Mouse (Mus musculus) liver, embryonic 11.5 days (tissue): ENCODE measurements around the gene Ctf2. TPM values are rescaled to one million over a fixed set of nuclear protein-coding genes. Genes with fewer than 3 reads are reported as not detected.

Experiments used
- ATAC-seq: fragments of 200-750 bp; cut with Nextera tagmentation; replicated peaks from 2 replicates; pipeline ENCODE4 v1.8.0; 2017; ENCODE audit warnings: moderate number of reproducible peaks, mild to moderate bottlenecking, moderate TSS enrichment, moderate library complexity; ENCODE audit not compliant: low FRiP score
- DNase-seq: peaks from one replicate; pipeline ENCODE4 v3.0.0-alpha.2; 2017; ENCODE audit warnings: low spot score
- H3K27ac ChIP-seq: fragments of 300-500 bp; sonication (generic); 2 replicates; pipeline ENCODE4 v1.5.1; 2014; ENCODE audit warnings: mild to moderate bottlenecking, low read depth, low read length, control low read depth
- H3K27me3 ChIP-seq: fragments of 300-500 bp; sonication (generic); replicated peaks from 2 replicates; pipeline ENCODE4 v1.6.1; 2014; ENCODE audit warnings: low read length, mixed read lengths; ENCODE audit not compliant: control insufficient read depth, insufficient read depth
- H3K36me3 ChIP-seq: fragments of 300-500 bp; sonication (generic); 2 replicates; pipeline ENCODE4 v1.6.1; 2014; ENCODE audit warnings: mild to moderate bottlenecking, low read length, moderate library complexity, mixed read lengths; ENCODE audit not compliant: control insufficient read depth, insufficient read depth
- H3K4me1 ChIP-seq: fragments of 300-500 bp; sonication (generic); replicated peaks from 2 replicates; pipeline ENCODE4 v1.6.1; 2014; ENCODE audit warnings: low read length, mixed read lengths; ENCODE audit not compliant: control insufficient read depth, insufficient read depth
- H3K4me2 ChIP-seq: fragments of 300-500 bp; sonication (generic); 2 replicates; pipeline ENCODE4 v1.6.1; 2014; ENCODE audit warnings: mild to moderate bottlenecking, control low read depth, moderate library complexity
- H3K4me3 ChIP-seq: fragments of 300-500 bp; sonication (generic); 2 replicates; pipeline ENCODE4 v1.5.1; 2014; ENCODE audit warnings: low read depth, low read length, control low read depth
- H3K9ac ChIP-seq: fragments of 300-500 bp; sonication (generic); 2 replicates; pipeline ENCODE4 v1.6.1; 2014; ENCODE audit warnings: low read depth, low read length, control low read depth
- H3K9me3 ChIP-seq: fragments of 300-500 bp; sonication (generic); 2 replicates; pipeline ENCODE4 v1.6.1; 2016; ENCODE audit warnings: low read length, inconsistent platforms, mixed read lengths; ENCODE audit not compliant: control insufficient read depth
- WGBS: fragments of 180-500 bp; shearing (Covaris S2); extraction: QIAGEN DNeasy Blood & Tissue Kit; methylation state at CpG from one replicate; pipeline ENCODE4 v1.1.7; 2014; 5-methylcytosine and 5-hydroxymethylcytosine counted together
- polyA plus RNA-seq: library from polyadenylated mRNA; unstranded; fragments of >200 nt; fragmentation: Nextera tagmentation; extraction: Ambion mirVana; gene quantifications from 2 replicates; pipeline ENCODE4 v1.2.1, GENCODE M21; 2014

The Ctf2 gene
- polyA plus RNA-seq, 1 experiment from 2014 or later, result 0.25 TPM

DNA sequence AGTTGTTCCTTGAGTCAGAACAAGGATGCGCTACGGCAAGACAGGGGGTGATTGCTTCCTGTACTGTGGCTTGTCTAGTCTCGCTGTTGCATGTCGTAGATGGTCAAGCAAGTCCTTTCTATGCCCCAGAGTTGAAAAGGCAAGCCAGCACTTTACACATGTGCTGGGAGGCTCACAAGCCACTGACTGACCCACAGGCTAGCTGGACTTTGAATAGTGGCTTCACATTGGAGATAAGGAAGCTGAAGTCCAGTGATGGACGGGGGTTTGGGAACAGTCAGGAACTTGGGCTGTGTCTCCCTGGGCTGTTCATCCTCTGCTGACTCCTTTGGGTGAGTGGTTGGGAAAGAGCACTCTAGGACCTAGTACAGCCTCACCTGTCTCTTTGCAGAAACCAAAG, 19.7 kb upstream of the Ctf2 start:
- DNase-seq (no peak), ATAC-seq (no peak)
- WGBS, result 87% methylated on average over 5 of the region's 5 CpGs
- H3K27me3 ChIP-seq, result no peaks in the 10 kb centered on the region
- peaks cover 3% of the 10 kb centered on the region; the same call in 1 of the 2 replicates for H3K4me1 ChIP-seq
- peaks cover 28% of the 10 kb centered on the region for H3K36me3 ChIP-seq
- H3K9ac ChIP-seq, result no peak overlapping the region
- H3K4me3 ChIP-seq, result no peak overlapping the region
- no peaks in the 10 kb centered on the region for H3K9me3 ChIP-seq
- no peak overlapping the region for H3K27ac ChIP-seq
- H3K4me2 ChIP-seq, result no peak overlapping the region

DNA sequence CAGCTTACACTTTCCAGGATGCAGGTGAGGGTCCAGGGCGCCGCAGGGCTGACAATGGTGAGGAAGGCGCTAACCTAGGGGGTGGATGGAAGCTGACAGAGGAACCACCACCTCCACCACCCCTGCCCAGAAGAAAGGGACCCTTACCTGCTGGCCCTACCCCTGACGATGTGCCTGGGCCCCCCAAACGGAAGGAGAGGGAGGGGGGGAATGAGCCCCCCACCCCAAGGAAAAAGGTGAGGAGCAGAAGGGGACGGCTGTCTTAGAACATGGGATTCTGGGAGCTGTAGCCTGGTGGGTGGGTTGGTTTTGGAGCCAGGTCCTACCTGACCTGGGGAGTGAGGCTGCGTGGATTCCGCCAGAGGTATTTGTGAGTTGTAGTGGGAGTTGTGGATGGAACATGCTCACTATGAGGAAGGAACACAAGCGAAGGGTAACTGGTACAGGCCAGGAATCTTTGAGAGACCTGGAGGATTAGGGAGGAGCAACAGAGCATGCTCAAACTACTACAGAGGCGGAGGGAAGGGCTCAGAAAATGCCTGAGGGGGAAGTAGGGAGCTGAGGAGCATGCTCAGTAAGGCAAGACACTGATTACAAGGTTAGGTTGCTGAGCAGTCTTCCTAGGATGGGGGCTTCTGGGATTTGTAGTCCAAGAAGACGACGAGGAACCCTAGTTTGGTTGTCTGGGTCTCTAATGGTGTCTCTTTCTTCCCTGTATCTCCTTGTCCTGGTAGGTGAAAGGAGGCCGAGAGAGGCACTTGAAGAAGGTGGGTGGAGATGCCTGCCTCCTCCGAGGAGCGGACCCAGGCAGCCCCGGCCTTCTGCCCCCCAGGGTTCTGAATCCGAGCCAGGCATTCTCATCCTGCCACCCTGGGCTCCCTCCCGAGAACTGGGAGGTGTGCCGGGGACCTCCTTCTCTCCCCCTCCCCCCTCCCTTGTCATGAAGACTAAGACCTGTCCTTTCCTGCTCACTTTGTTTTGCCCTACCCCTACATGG, 18.5 kb upstream of the Ctf2 start:
- H3K36me3 ChIP-seq, result peaks cover 23% of the 10 kb centered on the region

DNA sequence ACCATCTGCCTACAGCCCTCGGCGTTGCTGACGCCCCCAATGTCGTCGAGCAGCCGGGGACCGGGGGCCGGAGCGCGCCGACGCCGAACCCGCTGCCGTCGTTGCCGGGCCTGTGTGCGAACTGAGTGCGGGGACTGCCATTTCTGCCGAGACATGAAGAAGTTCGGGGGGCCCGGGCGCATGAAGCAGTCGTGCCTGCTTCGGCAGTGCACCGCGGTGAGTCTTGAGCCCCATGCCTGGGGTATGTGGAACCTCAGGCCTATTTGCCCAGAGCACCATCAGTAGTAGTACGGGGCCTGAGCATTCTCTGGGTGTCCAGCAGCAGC, 16.2 kb upstream of the Ctf2 start:
- Histone ChIP-seq H3K9ac (no peak overlapping the region), H3K4me1 (peaks cover 7% of the 10 kb centered on the region), H3K9me3 (no peaks in the 10 kb centered on the region), H3K27ac (no peak overlapping the region), H3K4me3 (peak overlapping the region; percentile 76; the same call in 1 of the 2 replicates), H3K36me3 (peaks cover 17% of the 10 kb centered on the region), H3K4me2 (peak overlapping the region; percentile 98; the same call in 1 of the 2 replicates), H3K27me3 (no peaks in the 10 kb centered on the region)
- WGBS, result 91% methylated on average over 28 of the region's 28 CpGs
- DNase-seq (no peak), ATAC-seq (no peak)

More for the DNA sequence above, 18.5 kb upstream of the Ctf2 start:
- no peak for ATAC-seq
- H3K27me3 ChIP-seq, result no peaks in the 10 kb centered on the region
- no peaks in the 10 kb centered on the region for H3K9me3 ChIP-seq
- 87% methylated on average over 19 of the region's 19 CpGs for WGBS
- H3K27ac ChIP-seq, result no peak overlapping the region
- no peak overlapping the region for H3K9ac ChIP-seq
- H3K4me1 ChIP-seq, result peaks cover 3% of the 10 kb centered on the region; the same call in 1 of the 2 replicates
- DNase-seq, result no peak
- no peak overlapping the region for H3K4me3 ChIP-seq
- no peak overlapping the region for H3K4me2 ChIP-seq

DNA sequence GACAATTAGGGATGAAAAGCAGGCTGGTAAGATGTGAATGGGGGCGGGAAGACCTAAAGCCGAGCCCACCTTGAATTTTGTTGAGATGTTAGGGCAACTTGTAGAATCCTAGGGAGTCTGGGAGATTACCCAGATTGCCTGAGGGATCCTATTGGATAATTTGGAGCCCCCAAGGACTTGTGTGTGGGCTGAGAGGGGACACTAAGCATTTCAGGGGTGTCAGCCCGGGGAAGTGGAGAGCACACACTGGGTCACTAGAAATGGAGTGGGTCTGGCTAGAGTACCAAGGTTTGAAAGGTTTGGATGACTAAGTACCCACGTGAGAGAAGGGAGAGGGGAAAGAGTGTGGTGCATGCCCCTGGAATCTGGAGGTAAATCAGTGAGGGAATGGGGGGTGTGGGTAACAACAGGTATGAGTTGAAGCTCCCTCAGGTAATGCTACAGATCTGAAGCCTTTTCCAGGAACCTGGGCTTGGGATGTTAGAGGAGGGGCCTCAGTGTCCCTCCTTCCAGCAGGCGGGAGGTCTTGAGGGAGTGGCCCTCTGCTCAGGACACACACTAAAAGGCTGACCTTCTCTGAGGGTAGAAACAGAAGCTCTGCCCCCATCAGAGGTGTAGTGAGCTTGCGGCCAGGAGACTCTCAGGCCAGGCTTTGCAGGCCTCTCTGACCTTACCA, 15.7 kb upstream of the Ctf2 start:
- H3K9ac ChIP-seq, result no peak overlapping the region; the same call in 1 of the 2 replicates
- 61% methylated on average over 6 of the region's 6 CpGs for WGBS
- ATAC-seq, result no peak

DNA sequence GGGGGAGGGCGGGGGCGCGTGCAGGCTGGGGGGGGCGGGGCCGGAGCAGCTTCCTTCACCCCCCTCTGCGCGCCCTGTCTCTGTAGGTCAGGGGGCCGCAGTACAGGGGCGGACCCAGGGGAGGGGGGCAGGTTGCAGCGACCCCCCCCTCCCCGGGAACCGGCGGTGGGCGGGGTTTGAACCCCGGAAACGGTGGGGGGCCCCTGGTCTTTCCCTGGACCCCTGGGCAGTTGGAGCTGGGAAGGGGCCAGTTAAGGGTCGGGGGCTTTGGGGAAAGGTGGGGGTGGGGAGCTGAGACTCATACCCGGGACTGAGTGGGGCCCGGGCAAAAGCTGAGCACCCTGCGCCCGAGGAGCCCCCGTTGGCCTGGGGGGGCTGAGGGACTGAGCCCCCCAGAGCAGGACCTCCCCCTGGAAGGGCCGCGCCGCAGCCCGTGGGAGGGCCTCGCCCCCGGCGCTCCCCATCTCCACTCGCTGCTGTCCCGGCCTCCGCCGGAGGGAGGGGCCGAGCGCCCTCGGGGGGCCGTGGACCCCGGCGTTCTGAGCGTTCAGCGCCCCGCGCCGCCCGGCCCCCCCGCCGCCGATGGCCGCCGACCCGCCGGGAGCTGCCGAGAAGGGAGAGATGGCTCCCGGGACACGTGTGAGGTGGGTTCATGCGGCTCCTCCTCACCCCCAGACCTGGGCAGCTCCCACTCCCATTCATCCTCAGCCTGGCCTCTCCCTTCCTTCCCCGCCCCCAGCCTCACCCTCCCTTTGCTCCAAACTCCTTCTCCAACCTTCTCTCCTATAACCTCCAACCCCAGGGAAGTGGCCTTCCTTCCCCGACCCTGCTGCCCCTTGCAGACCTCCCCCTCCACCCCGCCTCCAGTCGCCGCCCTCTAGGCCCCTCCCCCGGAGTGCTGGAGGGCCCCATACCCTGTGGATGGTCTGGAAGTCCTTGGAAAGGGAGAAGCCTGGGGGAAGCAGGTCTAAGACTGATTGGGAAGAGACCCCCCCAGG, 14.8 kb upstream of the Ctf2 start:
- Histone ChIP-seq H3K27ac (peak overlapping the region; percentile 86), H3K9ac (peak overlapping the region; percentile 83), H3K36me3 (peaks cover 10% of the 10 kb centered on the region), H3K27me3 (no peaks in the 10 kb centered on the region), H3K4me3 (peak overlapping the region; percentile 76), H3K4me1 (peaks cover 7% of the 10 kb centered on the region), H3K9me3 (no peaks in the 10 kb centered on the region), H3K4me2 (peak overlapping the region; percentile 98)
- peak; percentile 71 for DNase-seq
- peak; percentile 16 for ATAC-seq
- WGBS, result under 1% methylated on average over 60 of the region's 62 CpGs

More for the DNA sequence above, 15.7 kb upstream of the Ctf2 start:
- no peak for DNase-seq
- Histone ChIP-seq H3K4me2 (peak overlapping the region; percentile 98), H3K9me3 (no peaks in the 10 kb centered on the region), H3K4me3 (peak overlapping the region; percentile 76), H3K27ac (0 out of 2 replicates have a peak overlapping the region, but pooled peaks have one; percentile 86), H3K4me1 (peaks cover 7% of the 10 kb centered on the region), H3K36me3 (peaks cover 17% of the 10 kb centered on the region), H3K27me3 (no peaks in the 10 kb centered on the region)

DNA sequence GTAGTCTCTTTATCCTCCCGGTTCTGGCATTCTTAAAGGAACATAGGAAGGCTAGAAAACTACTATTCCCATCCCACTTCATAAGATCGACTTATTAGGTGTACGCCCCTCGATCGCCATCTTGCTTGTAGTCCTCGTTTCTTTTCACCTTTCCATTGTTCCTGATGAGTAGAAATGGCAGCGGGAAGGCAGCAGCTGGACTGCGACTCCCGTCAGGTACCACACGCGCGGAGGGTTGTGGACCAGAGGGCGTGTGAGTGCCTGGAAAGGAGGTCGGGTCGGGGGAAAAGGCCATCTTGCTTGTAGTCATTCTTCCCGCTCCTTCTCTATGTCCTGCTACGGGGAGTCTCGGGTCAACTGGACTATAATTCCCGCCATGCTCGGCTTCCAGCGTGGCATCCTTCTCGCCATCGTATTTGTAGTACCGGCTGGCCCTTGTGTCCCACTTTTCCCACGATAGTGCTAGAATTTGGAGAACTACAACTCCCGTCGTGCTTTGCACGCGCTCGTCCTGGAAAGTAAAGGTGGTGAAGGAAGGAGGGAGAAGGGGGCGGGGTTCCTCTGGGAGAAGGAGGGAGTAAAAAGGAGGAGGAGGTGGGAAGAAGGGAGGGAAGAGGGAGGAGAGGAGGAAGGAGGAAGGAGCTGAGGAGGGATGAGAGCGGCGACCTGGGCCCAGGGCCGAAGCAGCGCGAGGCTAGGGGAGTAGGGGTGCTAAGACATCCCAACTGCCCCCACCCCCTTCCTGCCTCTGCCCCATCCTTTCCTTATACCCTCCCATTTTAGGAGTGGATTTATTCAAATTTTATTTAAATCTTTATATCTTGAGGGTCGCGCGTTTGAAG, 13.9 kb upstream of the Ctf2 start:
- DNase-seq (peak; percentile 91), ATAC-seq (peak; percentile 69)
- Histone ChIP-seq H3K9me3 (no peaks in the 10 kb centered on the region), H3K9ac (peak overlapping the region; percentile 83), H3K27ac (peak overlapping the region; percentile 86), H3K27me3 (no peaks in the 10 kb centered on the region), H3K4me2 (peak overlapping the region; percentile 98), H3K36me3 (peaks cover 5% of the 10 kb centered on the region), H3K4me1 (peaks cover 7% of the 10 kb centered on the region), H3K4me3 (peak overlapping the region; percentile 76)
- WGBS, result under 1% methylated on average over 39 of the region's 39 CpGs

DNA sequence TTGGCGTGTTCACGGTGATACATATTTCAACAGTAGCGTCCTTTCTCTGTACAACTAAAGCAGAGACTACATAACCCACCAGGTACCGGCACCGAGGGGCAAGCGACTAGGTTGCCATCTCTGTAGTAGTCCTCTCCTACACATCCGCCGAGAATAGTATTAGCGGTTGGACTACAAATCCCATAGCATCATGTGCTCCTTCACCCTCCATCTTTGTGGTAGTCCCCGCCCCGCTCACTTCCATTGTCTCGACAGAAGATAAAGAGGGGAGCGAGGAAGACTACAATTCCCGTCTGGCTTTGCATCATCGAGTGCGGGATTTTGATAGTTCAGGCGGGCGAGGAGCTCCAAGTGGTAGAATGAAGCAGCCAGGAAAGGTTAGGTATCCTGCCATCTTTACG, 13.3 kb upstream of the Ctf2 start:
- H3K4me2 ChIP-seq, result peak overlapping the region; percentile 98
- H3K27me3 ChIP-seq, result no peaks in the 10 kb centered on the region
- H3K4me1 ChIP-seq, result peaks cover 7% of the 10 kb centered on the region
- peaks cover 3% of the 10 kb centered on the region; the same call in 1 of the 2 replicates for H3K36me3 ChIP-seq
- H3K9ac ChIP-seq, result peak overlapping the region; percentile 83
- WGBS, result under 1% methylated on average over 19 of the region's 19 CpGs
- H3K27ac ChIP-seq, result peak overlapping the region; percentile 86
- H3K9me3 ChIP-seq, result no peaks in the 10 kb centered on the region
- peak; percentile 86 for ATAC-seq
- peak; percentile 85 for DNase-seq
- peak overlapping the region; percentile 76 for H3K4me3 ChIP-seq
